Mouse (Mus musculus): Measurements from ENCODE around the gene Hkdc1.

- TF ChIP-seq CTCF (IDR thresholded peaks at IDR 0.05; ENCODE audit: low read depth, low read length), result no peak
- no peak for TF ChIP-seq GATA1 (IDR thresholded peaks at IDR 0.05; ENCODE audit: borderline replicate concordance, low read length)
- TF ChIP-seq TAL1 (conservative IDR thresholded peaks at IDR 0.05; ENCODE audit: low read depth, low read length), result no peak
- TF ChIP-seq POLR2AphosphoS5 (IDR thresholded peaks at IDR 0.05; ENCODE audit: insufficient replicate concordance, low read depth, low read length), result no peak
Observed at GRCm38 (mm10) chr10:62461321-62461720, 39.0 kb upstream of the Hkdc1 start.
